Mouse (Mus musculus): ENCODE measurements around the gene Olfr1418.

GRCm38 (mm10) chr19:11839119-11839518 lies 21.7 kb downstream of the Olfr1418 start, which contains the start of gene Olfr1417:
- TF ChIP-seq CTCF (IDR thresholded peaks at IDR 0.05; ENCODE audit: insufficient read depth, low read length) (no peak), POLR2A (IDR thresholded peaks at IDR 0.05; ENCODE audit: borderline replicate concordance, extremely low read depth, low read depth, low read length) (no peak)
